8 mouse cellular contexts compared by ENCODE assay signal in the genomic region with DNA sequence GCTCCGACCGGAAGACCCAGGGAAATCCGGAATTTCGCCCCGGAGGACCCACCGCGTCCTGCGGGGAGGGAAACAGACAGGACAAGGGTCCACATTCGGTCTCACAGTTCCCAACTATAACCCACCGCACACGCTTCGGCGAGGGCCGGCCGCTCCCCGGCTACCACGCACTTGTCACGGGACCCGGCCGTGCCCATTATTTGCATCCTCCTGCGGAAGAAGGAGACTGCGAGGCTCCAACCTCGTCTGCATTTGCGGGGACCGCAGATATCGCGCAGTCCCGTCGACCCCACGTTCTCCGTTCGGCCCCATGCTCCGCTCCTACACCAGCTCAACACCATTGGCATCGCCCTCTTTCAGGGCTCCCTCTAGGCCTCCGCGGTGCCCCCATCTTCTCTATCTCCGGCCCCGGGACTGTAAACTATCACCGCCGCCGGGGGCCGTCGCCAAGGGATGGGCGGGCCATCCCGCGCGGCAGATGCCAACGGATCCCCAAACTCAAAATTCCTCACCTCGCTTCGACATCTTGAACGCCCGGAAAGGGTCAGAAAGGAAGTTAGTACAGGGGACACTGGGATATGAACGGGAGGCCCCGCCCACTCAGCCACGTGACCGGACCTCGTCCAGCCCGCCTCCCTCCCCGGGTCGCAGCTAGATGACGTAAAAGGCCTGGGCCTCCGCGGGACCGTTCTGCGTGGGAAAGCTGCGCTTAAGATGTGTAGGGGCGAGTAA. TPM values are rescaled to one million over a fixed set of nuclear protein-coding genes. Genes with fewer than 3 reads are reported as not detected.
DNase-seq lines count a peak whose midpoint lies in the region; ATAC-seq lines count a peak whose summit lies in the region.

A gene (minus strand): TSS at position 606 of the 732 bp plus-strand sequence.

- peak; percentile 100 for DNase-seq in B cell, adult 2 months
- peak; percentile 99 for DNase-seq in brain, adult 2 months (ENCODE audit: low read depth, low spot score)
- peak; percentile 99 for DNase-seq in heart, embryonic 10.5 days (ENCODE audit: low spot score)
- DNase-seq in liver, result peak; percentile 99
- peak; percentile 99 for DNase-seq in spleen, postnatal 4 days (ENCODE audit: low spot score in 2 of 2)

- H3K4me2 ChIP-seq in kidney, embryonic 15.5 days, result peak within 1 kb of the TSS; percentile 69

- peak within 1 kb of the TSS; percentile 97 for H3K27ac ChIP-seq in heart, embryonic 10.5 days
- H3K27ac ChIP-seq in kidney, embryonic 15.5 days, result peak within 1 kb of the TSS; percentile 94

- peaks cover 42% of the 10 kb centered on the region for H3K36me3 ChIP-seq in heart, embryonic 10.5 days
- H3K36me3 ChIP-seq in kidney, embryonic 15.5 days, result peaks cover 43% of the 10 kb centered on the region

- H3K9me3 ChIP-seq in heart, embryonic 10.5 days, result no peaks in the 10 kb centered on the region
- H3K9me3 ChIP-seq in kidney, embryonic 15.5 days (replicated peaks), result no peaks in the 10 kb centered on the region

- H3K9ac ChIP-seq in kidney, embryonic 15.5 days, result peak within 1 kb of the TSS; percentile 97

- H3K4me1 ChIP-seq in heart, embryonic 10.5 days, result peaks cover 13% of the 10 kb centered on the region
- H3K4me1 ChIP-seq in kidney, embryonic 15.5 days, result peaks cover 25% of the 10 kb centered on the region

- peak; percentile 97 for ATAC-seq in erythroblast, adult 5-6 weeks (replicated peaks; ENCODE audit: low FRiP score, poor library complexity, severe bottlenecking)
- peak; percentile 96 for ATAC-seq in kidney, embryonic 15.5 days (replicated peaks; ENCODE audit: low FRiP score)
- peak; percentile 97 for ATAC-seq in monocyte, adult 5-6 weeks (replicated peaks; ENCODE audit: insufficient number of reproducible peaks, low FRiP score, low TSS enrichment, poor library complexity, severe bottlenecking)

- no peaks in the 10 kb centered on the region for H3K27me3 ChIP-seq in heart, embryonic 10.5 days (ENCODE audit: insufficient read depth, poor library complexity, severe bottlenecking)
- H3K27me3 ChIP-seq in kidney, embryonic 15.5 days, result no peaks in the 10 kb centered on the region

- H3K4me3 ChIP-seq in heart, embryonic 10.5 days, result peak within 1 kb of the TSS; percentile 97
- peak within 1 kb of the TSS; percentile 90 for H3K4me3 ChIP-seq in kidney, embryonic 15.5 days (replicated peaks)

- WGBS in heart, embryonic 10.5 days, result under 1% methylated on average over 67 of the region's 67 CpGs
- under 1% methylated on average over 67 of the region's 67 CpGs for WGBS in kidney, embryonic 15.5 days

RNA-seq across cellular contexts. Expression of the gene that starts here (rescaled TPM):
- total RNA-seq in erythroblast, adult 5-6 weeks (2015; ENCODE audit: low replicate concordance), result 241 and 306 TPM in 2 replicates
- total RNA-seq in erythroblast, adult 5-6 weeks (2017; ENCODE audit: low replicate concordance), result 280 and 382 TPM in 2 replicates
- polyA plus RNA-seq in heart, embryonic 10.5 days (2016; fragmentation: Nextera tagmentation; extraction: Ambion mirVana), result 387 and 414 TPM in 2 replicates
- polyA plus RNA-seq in kidney, embryonic 15.5 days (2015; fragmentation: Nextera tagmentation; extraction: Ambion mirVana), result 565 and 652 TPM in 2 replicates
- 1,225 to 1,795 TPM (median 1,736 TPM) in 3 replicates for total RNA-seq in monocyte, adult 5-6 weeks (2017)

Comparison
In these comparisons a context has a peak if more than half of its experiments do, and no peak if none do; other contexts are left out.
1. Peak in every context shown above with its lines: DNase-seq, ATAC-seq, H3K4me3 ChIP-seq and H3K27ac ChIP-seq.